Mouse (Mus musculus): ENCODE data around the gene Micall2. TPM values are rescaled to one million over a fixed set of nuclear protein-coding genes. Genes with fewer than 3 reads are reported as not detected.
"Not testable (repeated sequence)": the region's sequence is repeated elsewhere in the genome, so short reads cannot be mapped to it uniquely, and the experiment has no call there.

The Micall2 gene
- polyA plus RNA-seq, 1 experiment from 2014 or later: 7.7 TPM

DNA sequence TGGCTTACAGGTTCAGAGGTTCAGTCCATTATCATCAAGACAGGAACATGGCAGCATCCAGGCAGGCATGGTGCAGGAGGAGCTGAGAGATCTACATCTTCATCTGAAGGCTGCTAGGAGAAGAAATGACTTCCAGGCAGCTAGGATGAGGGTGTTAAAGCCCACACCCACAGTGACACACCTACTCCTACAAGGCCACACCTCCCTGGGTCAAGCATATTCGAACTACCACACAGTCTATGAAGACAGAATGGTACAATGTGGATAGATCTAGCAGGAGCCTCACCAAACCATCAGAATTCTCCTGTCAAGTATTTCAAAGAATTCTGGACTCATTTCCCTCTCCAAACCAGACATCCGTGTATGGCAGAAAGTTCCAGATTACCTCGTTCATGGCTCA lies 40.3 kb downstream of the Micall2 start:
- ATAC-seq (ENCODE audit: insufficient number of reproducible peaks, low FRiP score, low TSS enrichment, low read depth); H3K27me3 ChIP-seq; H3K27ac ChIP-seq (replicated peaks); H3K4me3 ChIP-seq (replicated peaks); H3K9me3 ChIP-seq (replicated peaks); H3K36me3 ChIP-seq; H3K9ac ChIP-seq; H3K4me2 ChIP-seq (replicated peaks): not testable (repeated sequence)
- peaks cover 11% of the 10 kb centered on the region for H3K4me1 ChIP-seq
- 55% methylated on average over 3 of the region's 3 CpGs for WGBS

DNA sequence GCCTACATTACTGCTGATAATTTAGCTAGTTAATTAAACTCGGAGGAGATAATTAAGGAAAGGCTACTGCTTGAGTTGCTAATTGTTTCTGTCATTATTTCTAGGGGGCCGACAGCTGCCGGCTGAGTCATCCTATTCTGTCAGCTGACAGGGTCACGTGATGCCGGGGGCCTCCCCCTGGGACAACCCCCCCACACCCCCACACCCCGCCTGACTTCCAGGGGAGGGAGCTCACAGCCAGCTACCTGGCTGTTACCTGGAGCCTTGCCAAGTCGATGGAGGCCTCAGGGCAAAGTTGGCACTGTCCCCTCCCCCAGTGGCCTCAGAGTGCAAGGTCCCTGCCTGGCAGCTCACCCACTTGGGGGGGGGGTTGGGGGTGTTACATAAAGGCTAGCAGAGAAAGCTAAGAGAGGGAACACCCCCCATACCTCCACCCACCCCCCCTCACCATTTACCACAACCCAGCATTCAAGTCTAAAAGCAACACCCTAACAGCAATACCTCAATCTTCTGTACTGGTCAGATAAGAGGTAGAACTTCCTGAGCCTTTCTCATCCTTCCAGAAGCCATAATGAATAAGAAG lies 41.1 kb downstream of the Micall2 start:
- Histone ChIP-seq H3K4me1 (peaks cover 11% of the 10 kb centered on the region), H3K4me3 (replicated peaks) (0 out of 2 replicates have a peak overlapping the region, but pooled peaks have one; percentile 4), H3K27ac (replicated peaks) (no peak overlapping the region), H3K27me3 (no peaks in the 10 kb centered on the region), H3K9me3 (replicated peaks) (no peaks in the 10 kb centered on the region), H3K4me2 (replicated peaks) (peak overlapping the region; percentile 36; the same call in 1 of the 2 replicates), H3K9ac (no peak overlapping the region), H3K36me3 (no peaks in the 10 kb centered on the region)
- ATAC-seq (ENCODE audit: insufficient number of reproducible peaks, low FRiP score, low TSS enrichment, low read depth): no peak
- 11% methylated on average over 7 of the region's 7 CpGs for WGBS

DNA sequence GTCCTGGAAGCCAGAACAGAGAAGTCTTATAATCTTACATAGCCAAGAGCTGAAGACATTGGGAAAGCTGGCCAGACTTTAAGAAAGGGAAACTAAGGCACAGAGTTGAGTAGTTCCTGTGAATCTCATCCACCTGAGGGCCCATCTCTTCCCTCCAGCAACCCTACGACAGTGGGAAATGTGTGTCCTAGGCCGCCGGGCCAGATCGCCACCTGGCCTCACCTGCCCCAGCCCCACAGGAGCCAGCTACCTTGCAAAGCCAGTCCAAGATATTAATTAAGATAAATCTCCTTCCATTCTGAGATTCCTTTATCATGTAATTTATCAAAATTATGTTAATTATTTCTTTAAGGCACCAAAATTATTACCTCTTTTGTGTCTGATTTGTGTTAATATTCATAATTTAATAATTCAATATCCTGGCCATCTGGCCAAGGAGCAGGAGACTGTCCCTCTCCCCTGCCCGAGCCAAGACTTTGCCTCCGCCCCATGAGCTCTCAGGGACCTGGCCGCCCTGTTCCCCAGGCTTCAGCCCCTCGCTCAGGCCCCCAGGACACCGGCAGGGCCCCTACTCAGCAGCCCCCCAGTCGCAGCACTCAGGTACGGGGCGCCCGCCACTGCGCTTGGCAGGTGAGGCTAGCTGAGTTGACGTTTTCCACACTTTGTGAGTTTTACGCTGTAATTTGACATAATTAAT lies 41.7 kb downstream of the Micall2 start:
- H3K9ac ChIP-seq: no peak overlapping the region
- H3K4me3 ChIP-seq (replicated peaks): 0 out of 2 replicates have a peak overlapping the region, but pooled peaks have one; percentile 4
- no peaks in the 10 kb centered on the region for H3K9me3 ChIP-seq (replicated peaks)
- 39% methylated on average over 16 of the region's 16 CpGs for WGBS
- no peak overlapping the region for H3K27ac ChIP-seq (replicated peaks)
- H3K36me3 ChIP-seq: no peaks in the 10 kb centered on the region
- peaks cover 11% of the 10 kb centered on the region for H3K4me1 ChIP-seq
- peak overlapping the region; percentile 36 for H3K4me2 ChIP-seq (replicated peaks)
- no peaks in the 10 kb centered on the region for H3K27me3 ChIP-seq
- ATAC-seq (ENCODE audit: insufficient number of reproducible peaks, low FRiP score, low TSS enrichment, low read depth): no peak

DNA sequence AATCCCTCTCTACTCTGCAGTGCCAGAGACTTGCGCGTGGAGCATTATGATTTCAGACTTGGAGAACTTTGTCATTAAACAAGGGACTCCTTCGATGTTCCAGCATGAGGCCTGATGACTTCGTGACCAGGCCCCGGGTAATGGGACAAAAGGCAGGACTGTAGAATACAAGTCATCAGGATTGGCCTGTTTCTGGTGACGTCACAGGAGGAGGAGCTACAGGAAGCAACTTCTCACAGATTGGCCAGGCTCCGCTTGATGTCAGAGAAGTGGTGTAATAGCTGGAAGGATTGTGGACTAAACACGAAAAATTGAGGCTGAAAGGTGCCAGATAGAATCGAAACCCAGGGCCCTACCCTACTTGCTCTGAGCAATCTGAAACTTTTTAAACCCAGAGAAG lies 45.3 kb downstream of the Micall2 start:
- Histone ChIP-seq H3K27me3 (no peaks in the 10 kb centered on the region), H3K9ac (no peak overlapping the region), H3K4me2 (replicated peaks) (no peak overlapping the region), H3K9me3 (replicated peaks) (no peaks in the 10 kb centered on the region), H3K4me3 (replicated peaks) (no peak overlapping the region), H3K27ac (replicated peaks) (no peak overlapping the region), H3K36me3 (no peaks in the 10 kb centered on the region), H3K4me1 (peaks cover 28% of the 10 kb centered on the region)
- ATAC-seq (ENCODE audit: insufficient number of reproducible peaks, low FRiP score, low TSS enrichment, low read depth): no peak
- 72% methylated on average over 9 of the region's 9 CpGs for WGBS

DNA sequence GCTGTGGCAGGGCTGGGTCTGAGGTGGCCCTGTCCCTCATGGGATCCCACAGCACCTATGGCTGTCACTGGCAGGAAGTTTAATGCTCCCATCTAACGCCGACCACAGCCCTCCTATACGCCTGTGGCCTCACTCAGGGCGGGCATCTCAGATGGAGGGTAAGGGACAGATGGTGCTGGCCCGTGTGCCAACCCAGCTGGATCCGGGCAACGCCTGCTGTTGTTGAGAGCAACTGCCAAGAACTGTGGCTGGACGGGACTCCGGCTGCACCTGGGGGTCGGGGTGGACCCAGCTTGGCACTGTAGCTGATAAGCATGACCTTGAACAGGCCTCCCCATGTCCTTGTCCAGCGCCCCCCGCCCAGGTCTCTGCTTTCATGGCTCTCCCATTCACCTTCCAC lies 47.8 kb downstream of the Micall2 start:
- H3K9ac ChIP-seq: no peak overlapping the region
- no peaks in the 10 kb centered on the region for H3K36me3 ChIP-seq
- H3K9me3 ChIP-seq (replicated peaks): no peaks in the 10 kb centered on the region
- H3K27me3 ChIP-seq: peaks cover 8% of the 10 kb centered on the region; the same call in 1 of the 2 replicates
- H3K4me1 ChIP-seq: peaks cover 18% of the 10 kb centered on the region
- 80% methylated on average over 12 of the region's 12 CpGs for WGBS
- no peak overlapping the region for H3K4me2 ChIP-seq (replicated peaks)
- no peak overlapping the region for H3K4me3 ChIP-seq (replicated peaks)
- no peak for ATAC-seq (ENCODE audit: insufficient number of reproducible peaks, low FRiP score, low TSS enrichment, low read depth)
- H3K27ac ChIP-seq (replicated peaks): no peak overlapping the region

DNA sequence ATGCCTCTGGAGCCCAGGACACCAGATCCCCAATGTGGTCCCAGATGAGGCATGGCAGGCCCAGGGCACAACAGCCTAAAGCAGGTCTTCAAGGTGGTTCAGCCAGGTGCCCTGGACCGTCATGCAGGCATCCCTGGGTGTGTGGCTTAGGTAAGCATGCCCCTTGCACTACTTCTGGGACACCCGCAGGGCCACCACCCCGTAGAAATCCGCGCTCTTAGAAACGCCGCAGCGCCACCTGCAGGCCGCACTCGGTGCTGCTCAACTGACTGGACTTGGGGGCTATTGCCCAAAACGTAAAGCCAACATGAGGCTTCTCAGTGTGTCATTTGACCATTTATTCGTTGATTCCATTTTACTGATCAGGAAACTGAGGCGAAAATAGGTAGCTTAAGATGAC lies 48.5 kb downstream of the Micall2 start:
- Histone ChIP-seq H3K9ac (no peak overlapping the region), H3K36me3 (no peaks in the 10 kb centered on the region), H3K9me3 (replicated peaks) (no peaks in the 10 kb centered on the region), H3K27ac (replicated peaks) (no peak overlapping the region), H3K4me2 (replicated peaks) (no peak overlapping the region), H3K4me3 (replicated peaks) (no peak overlapping the region), H3K4me1 (peaks cover 18% of the 10 kb centered on the region), H3K27me3 (peaks cover 13% of the 10 kb centered on the region)
- 10% methylated on average over 13 of the region's 13 CpGs for WGBS
- ATAC-seq (ENCODE audit: insufficient number of reproducible peaks, low FRiP score, low TSS enrichment, low read depth): no peak

- WGBS: 16% methylated on average over 21 of the region's 21 CpGs
- Histone ChIP-seq H3K4me2 (replicated peaks) (peak overlapping the region; percentile 19; the same call in 1 of the 2 replicates), H3K36me3 (no peaks in the 10 kb centered on the region), H3K9ac (no peak overlapping the region), H3K9me3 (replicated peaks) (no peaks in the 10 kb centered on the region), H3K4me3 (replicated peaks) (no peak overlapping the region), H3K27ac (replicated peaks) (peak overlapping the region; percentile 28; the same call in 1 of the 2 replicates), H3K27me3 (peaks cover 18% of the 10 kb centered on the region), H3K4me1 (peaks cover 28% of the 10 kb centered on the region)
- peak; percentile 75 for ATAC-seq (ENCODE audit: insufficient number of reproducible peaks, low FRiP score, low TSS enrichment, low read depth)
These were observed 49.4 kb downstream of the Micall2 start for GRCm38 (mm10) chr5:139686530-139687249.

DNA sequence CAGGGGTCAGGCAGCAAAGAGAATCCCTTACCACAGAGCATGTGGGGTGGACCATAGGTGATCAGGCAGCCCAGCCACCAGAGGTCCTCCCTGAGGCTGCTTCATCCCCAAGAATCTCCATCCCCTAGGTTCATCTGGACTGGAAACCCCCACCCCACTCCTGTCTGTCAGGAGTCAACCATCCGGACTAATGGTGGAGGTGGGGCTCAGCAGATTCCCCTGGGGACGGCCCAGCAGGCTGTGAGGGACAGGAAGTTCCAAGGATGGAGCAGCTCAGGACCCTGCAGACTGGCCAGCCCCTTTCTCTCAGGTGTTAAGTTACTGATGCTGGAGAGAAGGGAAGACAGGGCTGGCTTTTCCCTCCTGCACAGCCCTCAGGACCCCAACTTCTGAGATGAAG lies 52.9 kb downstream of the Micall2 start:
- ATAC-seq (ENCODE audit: insufficient number of reproducible peaks, low FRiP score, low TSS enrichment, low read depth): no peak
- H3K27me3 ChIP-seq: peaks cover 25% of the 10 kb centered on the region
- H3K9me3 ChIP-seq (replicated peaks): no peaks in the 10 kb centered on the region
- H3K27ac ChIP-seq (replicated peaks): no peak overlapping the region
- H3K36me3 ChIP-seq: no peaks in the 10 kb centered on the region
- no peak overlapping the region for H3K4me2 ChIP-seq (replicated peaks)
- H3K4me1 ChIP-seq: peaks cover 31% of the 10 kb centered on the region
- H3K9ac ChIP-seq: no peak overlapping the region
- H3K4me3 ChIP-seq (replicated peaks): no peak overlapping the region
- 3% methylated on average over 2 of the region's 2 CpGs for WGBS

GRCm38 (mm10) chr5:139682631-139682977 lies 53.5 kb downstream of the Micall2 start:
- H3K4me2 ChIP-seq (replicated peaks): no peak overlapping the region
- no peak overlapping the region for H3K27ac ChIP-seq (replicated peaks)
- H3K27me3 ChIP-seq: peaks cover 25% of the 10 kb centered on the region
- WGBS: 6% methylated on average over 7 of the region's 7 CpGs
- peaks cover 30% of the 10 kb centered on the region for H3K4me1 ChIP-seq
- no peaks in the 10 kb centered on the region for H3K9me3 ChIP-seq (replicated peaks)
- H3K4me3 ChIP-seq (replicated peaks): no peak overlapping the region
- no peaks in the 10 kb centered on the region for H3K36me3 ChIP-seq
- ATAC-seq (ENCODE audit: insufficient number of reproducible peaks, low FRiP score, low TSS enrichment, low read depth): no peak
- H3K9ac ChIP-seq: no peak overlapping the region

- no peak overlapping the region for H3K27ac ChIP-seq (replicated peaks)
- no peak overlapping the region for H3K9ac ChIP-seq
- H3K27me3 ChIP-seq: peaks cover 25% of the 10 kb centered on the region
- no peaks in the 10 kb centered on the region for H3K9me3 ChIP-seq (replicated peaks)
- H3K4me2 ChIP-seq (replicated peaks): 0 out of 2 replicates have a peak overlapping the region, but pooled peaks have one; percentile 6
- 5% methylated on average over 20 of the region's 20 CpGs for WGBS
- H3K36me3 ChIP-seq: no peaks in the 10 kb centered on the region
- H3K4me1 ChIP-seq: peaks cover 24% of the 10 kb centered on the region
- ATAC-seq (ENCODE audit: insufficient number of reproducible peaks, low FRiP score, low TSS enrichment, low read depth): peak; percentile 26; the same call in 1 of the 2 replicates
- H3K4me3 ChIP-seq (replicated peaks): no peak overlapping the region
These were observed 54.1 kb downstream of the Micall2 start for GRCm38 (mm10) chr5:139681832-139682630.

DNA sequence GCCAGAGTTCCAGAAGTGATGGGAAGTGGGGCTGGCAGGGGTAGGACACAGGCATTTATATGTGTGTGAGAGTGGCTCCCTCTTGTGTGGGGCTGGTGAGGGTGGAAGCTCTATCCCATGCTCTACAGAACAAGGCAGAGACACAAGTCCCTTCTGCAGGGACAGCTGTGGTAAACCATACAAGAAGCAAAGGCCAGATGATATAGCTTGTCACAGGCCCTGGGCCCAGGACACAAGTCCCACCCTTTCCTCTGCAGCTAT lies 60.5 kb downstream of the Micall2 start:
- no peak for ATAC-seq (ENCODE audit: insufficient number of reproducible peaks, low FRiP score, low TSS enrichment, low read depth)
- no peaks in the 10 kb centered on the region for H3K36me3 ChIP-seq
- no peak overlapping the region for H3K4me2 ChIP-seq (replicated peaks)
- H3K9ac ChIP-seq: no peak overlapping the region
- no peaks in the 10 kb centered on the region for H3K9me3 ChIP-seq (replicated peaks)
- H3K4me3 ChIP-seq (replicated peaks): no peak overlapping the region
- H3K27me3 ChIP-seq: peaks cover 32% of the 10 kb centered on the region
- H3K4me1 ChIP-seq: no peaks in the 10 kb centered on the region
- no peak overlapping the region for H3K27ac ChIP-seq (replicated peaks)
